Mouse (Mus musculus) olfactory bulb, adult 2 months (tissue): ENCODE data around the gene Gm42669.

Experiments used
- CTCF ChIP-seq: fragments of 200-500 bp; IDR thresholded peaks from 2 replicates; pipeline ENCODE4 v1.5.1; 2012; ENCODE audit warnings: low read depth, mild to moderate bottlenecking, low read length, moderate library complexity; ENCODE audit not compliant: insufficient read depth
- POLR2A ChIP-seq: fragments of 200-500 bp; IDR thresholded peaks from 2 replicates; pipeline ENCODE4 v1.6.1; 2012; ENCODE audit warnings: mild to moderate bottlenecking, low read depth, low read length, moderate library complexity; ENCODE audit not compliant: insufficient read depth

GRCm38 (mm10) chr5:107496047-107496446 lies 11.4 kb upstream of the Gm42669 start:
- TF ChIP-seq CTCF (no peak), POLR2A (no peak)
